Mouse (Mus musculus) frontal cortex, postnatal 25 days (tissue): ENCODE measurements around the gene Myrf.
A peak's percentile ranks its signal among the peaks of the same experiment; 100 is the strongest.

ENCODE experiments used
- DNase-seq, 2 experiments: peaks; one replicate each; pipeline ENCODE4 v3.0.0; 2022; ENCODE audit warnings: low spot score in 2 of 2

Gene Myrf

DNA sequence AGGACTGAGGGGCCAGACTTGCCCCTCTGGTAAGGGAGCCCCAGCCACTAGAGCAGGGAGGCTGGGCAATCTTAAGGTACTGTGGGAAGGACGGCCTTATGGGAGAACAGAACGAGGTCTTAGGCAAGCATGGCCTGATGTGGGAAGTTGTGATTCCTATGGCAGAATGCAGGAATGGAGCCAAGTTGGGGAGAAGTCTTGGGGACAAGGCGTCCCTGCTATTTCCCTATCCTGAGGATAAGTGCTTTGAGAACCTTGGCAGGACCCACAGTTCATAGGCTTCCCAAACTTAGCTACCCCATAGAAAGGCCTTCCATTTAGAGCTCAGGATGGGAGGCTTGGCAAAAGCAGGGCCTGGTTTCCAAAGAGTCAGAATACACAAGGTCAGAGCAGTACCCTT, 31.7 kb downstream of the Myrf start:
- DNase-seq, result no peak

DNA sequence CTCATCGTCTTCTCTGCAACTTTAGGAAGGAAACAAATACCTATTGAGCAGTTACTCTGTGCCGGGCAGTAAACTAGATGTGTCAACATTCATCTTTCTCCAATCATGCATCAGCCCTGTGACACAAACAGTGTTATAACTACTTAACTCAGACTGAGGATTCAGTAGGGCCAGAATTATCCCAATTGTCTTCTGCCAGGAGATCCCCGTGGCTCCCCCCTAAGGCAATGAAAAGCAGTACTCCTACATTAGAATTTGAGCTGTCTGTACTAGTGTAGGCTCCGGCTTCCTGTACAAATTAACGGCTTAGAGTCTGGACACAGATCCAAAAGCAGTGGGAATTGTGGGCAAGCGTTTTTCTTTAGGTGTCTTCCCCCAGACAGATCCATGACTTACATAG, 35.5 kb downstream of the Myrf start:
- DNase-seq, result no peak

DNA sequence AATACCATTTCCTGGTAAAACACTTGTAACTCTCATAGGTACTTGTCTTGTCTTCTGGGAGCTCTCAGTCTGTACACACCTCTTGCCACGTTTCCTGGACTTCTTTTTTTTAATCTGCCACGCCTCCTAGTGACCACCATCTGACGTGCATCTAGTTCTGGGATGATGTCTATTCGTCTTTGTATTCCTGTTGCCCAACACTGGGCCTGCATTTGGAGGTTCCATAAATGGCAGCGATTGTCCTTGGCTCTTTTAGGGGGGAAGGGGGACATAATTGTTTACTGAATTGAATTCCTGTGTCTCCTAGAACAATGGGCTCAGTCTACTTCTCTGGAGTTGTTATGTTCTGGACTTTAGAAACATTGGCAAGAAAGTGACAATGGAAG, 35.9 kb downstream of the Myrf start:
- DNase-seq, result no peak

DNA sequence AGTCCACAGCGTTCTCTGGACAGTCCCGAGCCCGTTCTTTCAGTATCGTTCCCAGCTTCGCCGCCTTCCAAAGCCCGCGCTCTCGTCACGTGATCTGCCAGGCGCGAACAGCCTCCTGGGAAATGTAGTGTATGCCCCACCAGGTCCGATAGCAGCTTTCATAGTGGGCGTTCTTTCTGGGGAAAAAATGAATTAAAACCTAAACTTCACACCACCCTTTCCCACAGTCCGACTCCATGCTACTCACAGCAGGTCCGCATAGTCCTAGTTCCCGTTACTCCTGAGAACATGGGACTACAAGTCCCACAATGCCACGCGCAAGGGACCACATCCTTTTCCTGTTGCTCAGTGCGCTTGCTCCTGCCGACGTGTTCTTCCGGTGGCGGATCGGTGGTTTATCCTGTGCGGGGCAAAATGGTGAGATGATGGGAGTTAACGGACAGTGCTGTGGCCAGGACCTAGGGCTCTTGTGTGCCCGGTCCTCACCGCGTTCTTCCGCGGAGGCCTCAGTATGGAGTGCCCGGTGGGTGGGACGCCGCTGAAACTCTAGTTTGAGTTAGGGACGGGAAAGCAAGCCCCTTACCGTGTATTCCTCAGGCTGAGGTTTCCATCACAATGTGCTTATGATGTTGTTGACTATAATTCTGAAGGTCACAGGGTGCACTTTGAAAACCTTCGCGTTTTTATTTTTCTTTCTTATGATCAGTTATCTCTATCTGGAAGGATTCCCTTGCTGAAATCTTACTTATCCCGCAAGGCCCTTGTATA, 36.5 kb downstream of the Myrf start, which contains the start of the genes Tmem258 and Fen1:
TSS of gene Tmem258 (plus strand) at position 167 of the 768 bp plus-strand sequence.
TSS of gene Fen1 (minus strand) at position 322 of the 768 bp plus-strand sequence.
- peak; percentile 90 to 92 for DNase-seq

DNA sequence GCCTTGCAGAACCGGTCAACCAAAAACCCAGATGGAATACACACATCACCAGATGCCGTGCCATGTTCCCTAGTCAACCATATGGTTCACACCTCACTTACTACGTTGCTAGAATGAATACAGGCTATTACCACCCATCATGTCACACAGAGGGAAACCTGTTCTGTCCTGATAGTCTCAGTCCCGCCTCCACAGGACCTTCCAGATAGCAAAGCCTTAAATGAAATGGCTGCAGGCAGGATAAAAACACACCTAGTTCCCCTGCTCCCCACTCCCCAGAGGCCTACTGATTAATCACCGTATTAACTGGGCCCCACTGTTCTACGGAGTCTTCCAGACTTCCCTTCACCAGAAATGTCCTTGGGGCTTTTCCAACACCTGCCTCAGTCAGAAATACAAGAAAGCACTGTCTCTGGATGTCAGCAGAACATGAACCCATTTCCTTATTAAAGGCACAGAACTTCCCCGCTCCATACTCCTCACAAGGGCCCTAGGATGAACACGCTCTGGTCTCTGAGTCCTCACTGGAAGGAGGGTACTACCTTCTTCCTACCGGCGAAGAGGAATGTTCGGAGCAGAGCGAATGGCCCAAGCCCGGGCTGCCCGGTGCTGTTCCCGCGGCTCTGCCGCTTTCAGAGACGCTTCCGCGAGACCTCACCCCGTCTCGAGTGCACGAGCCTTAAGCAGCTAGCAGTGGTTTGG, 37.3 kb downstream of the Myrf start:
- DNase-seq, result no peak

DNA sequence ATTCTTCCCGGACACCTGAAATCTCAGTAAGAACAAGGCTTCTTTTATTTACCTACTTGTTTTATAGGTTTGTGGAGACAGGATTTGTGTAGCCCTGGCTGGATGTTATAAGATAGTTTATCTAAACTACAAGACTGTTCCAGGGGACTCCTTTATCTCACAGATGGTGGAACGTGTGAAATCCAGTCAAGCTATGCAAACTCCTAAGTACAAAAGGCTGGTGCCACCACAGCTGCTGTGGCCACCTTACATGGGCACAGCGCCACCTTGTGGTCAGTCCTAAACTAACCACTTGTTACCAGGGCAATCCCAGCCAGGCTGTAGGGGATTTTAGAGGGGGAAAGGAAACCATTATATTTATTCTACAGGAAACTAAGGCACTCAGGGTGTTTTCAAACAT, 41.8 kb downstream of the Myrf start:
- peak; percentile 55 to 77 for DNase-seq

DNA sequence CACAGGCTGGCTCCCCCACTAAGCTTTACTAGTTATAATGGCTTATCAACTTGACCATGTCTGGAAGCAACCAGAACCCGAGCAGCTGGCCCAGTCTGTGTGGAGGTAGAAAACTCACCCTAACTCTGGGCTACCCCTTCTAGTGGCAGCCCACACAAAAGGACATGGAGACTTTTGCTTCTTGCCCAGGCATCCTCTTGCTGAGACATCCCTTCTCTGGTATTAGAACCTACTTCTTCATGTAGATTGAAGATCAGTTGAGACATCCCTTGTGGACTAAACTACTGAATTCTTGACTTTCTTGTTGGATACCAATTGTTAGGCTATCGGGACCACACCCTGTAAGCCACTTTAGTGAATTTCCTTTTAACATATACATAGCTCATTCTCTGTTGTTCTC, 42.3 kb downstream of the Myrf start:
- DNase-seq, result no peak

DNA sequence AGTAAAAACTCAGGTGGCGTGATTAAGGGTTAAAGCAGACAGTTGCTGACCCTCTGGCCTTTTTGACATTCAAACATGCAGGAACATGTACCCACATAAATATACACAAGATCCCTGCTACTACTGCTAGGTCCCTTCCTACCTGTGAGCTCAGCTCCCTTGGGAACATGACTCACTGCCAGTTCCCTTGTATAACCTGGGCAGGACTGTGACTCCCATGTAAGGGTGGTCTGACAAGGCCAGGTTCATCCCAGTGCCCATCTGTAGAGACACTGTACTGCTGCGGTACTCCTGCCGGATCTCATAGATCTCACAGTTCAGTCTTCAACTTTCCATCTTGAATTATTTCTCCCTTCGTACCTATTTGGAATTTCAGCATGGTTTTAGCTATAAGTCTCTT, 43.4 kb downstream of the Myrf start:
- DNase-seq, result no peak

DNA sequence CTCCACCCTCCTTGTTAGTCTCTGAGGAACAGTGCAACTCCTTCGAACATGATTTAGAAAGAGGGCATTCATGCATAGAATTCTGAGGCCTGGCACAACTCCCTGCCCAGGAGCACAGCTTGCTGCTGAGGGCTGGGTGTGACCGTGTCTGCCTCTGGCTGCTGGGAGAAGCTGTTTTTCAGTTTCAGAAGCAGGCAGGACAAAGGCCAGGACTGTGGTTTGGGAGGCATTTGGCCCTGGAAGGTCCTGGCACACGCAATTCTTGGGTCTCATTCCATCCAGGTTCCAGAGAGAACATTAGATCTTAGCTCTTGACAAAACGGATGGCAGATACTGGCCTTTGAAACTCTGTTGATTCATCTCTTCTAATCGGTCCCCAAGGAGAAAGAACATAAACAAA, 45.3 kb downstream of the Myrf start:
- no peak for DNase-seq

DNA sequence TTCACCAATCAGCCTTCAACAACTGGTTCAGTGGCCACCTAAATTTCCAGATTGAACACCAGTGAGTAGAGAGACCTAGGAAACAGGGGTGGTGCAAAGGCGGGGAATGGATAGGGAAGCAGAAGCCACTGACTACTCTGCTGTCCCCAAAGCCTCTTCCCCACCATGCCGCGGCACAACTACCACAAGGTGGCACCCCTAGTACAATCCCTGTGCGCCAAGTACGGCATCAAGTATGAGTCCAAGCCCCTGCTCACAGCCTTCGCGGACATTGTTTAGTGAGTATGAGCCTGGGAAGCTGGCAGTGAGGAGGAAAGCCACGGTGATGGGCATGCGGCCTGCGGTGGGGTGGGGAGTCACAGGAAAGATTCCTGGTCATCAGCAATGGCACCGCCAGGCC, 46.2 kb downstream of the Myrf start:
- no peak for DNase-seq

DNA sequence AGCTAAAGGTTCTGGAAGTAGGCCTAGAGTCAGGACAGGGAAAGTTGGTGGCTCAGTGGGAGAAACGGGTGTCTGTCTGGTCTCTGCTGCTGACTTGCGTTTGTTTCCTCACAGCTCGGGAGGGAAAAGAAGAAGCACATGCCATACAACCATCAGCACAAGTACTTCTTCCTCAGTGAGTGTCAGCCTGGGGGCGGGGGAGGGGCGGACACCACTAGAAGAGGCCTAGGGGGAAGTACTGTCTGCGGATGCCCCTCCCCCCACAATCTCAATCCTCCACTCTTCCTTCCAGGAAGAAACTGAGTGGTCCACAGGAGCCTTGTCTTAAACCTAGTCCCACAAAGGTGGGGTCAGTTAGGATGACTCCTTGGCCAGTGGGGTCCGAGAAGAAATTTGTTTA, 49.2 kb downstream of the Myrf start:
- no peak for DNase-seq

DNA sequence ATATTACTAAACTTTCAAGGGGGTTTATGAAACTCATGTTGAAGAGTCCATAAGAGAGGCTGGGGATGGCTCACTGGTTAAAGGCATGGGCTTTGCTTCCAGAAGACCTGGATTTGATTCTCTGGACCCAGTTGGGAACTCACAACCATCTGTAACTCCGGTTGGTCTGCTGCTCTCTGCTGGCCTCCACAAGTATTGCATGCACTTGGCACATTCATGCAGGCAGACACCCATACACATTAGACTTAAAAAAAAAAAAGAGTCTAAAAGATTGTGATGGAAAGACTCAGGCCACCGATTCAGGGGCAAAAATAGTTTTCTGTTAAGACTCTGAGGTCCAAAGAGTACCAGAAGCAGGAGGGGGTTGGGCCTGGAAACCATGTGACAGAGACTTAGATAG, 49.8 kb downstream of the Myrf start:
- DNase-seq, result peak; percentile 70 to 73

DNA sequence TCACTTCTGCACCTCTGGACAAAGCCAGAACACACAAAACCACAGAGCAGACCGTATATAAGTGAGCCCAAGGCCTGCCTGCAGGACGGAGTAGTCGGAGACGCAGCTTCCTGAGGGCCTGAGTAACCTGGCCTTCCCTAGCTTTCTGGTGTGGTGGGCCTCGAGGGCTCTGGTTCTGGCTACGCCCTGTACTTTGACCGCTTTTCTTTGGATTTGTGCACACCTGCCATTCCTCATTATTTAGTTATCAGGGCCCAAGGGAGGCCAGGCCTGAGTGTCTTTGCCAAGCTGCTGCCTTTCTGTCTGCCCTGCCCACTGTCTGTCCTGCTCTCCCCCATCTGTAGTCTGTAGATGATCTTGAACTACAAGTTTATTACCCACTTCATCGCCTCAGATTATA, 50.6 kb downstream of the Myrf start:
- no peak for DNase-seq

DNA sequence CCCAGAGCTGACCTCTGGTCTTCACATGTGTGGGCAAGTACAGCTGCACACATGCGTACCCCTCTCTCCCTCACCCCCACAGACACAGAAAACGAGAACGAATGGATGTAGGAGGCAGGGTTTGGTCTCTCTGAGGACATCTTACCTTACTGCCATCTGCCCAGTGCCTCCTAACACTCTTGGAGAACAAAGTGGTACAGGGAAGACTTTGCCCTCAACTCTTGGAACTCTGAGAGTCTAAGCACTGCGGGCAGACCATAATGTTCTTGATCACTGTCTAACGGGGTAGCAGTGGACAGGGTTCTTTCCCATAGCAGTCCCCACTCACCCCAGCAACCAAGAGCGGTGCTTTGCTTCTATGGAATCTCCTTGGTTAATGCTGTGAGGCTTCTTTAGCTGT, 51.5 kb downstream of the Myrf start:
- DNase-seq, result no peak

DNA sequence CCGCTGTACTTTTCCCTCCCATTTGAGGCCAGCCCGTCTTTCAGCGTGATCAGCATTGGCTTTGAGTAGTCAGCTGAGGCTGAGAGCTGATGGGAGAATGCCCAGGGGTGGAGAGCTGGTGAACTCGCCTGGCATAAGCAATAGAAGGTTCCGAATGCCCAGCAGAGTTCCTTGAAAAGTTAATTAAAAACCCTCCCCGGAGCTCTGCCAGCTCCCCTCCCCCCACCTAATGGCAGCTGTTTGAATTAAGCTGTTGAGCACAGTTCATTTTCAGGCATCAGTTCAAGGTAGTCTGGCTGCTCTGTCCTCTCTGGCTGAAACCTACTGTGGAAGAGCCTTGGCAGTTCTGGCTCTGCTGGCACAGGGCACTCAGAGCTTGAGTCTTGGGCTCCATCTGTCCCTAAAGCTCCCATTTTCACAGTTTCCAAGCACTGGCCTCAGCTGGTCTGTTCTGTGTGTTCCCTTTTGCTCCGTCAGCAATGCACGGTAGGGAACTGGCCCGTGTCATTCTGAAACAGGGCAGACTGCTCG, 52.2 kb downstream of the Myrf start:
- DNase-seq, result peak in 1 of 2 experiments; percentile 64

DNA sequence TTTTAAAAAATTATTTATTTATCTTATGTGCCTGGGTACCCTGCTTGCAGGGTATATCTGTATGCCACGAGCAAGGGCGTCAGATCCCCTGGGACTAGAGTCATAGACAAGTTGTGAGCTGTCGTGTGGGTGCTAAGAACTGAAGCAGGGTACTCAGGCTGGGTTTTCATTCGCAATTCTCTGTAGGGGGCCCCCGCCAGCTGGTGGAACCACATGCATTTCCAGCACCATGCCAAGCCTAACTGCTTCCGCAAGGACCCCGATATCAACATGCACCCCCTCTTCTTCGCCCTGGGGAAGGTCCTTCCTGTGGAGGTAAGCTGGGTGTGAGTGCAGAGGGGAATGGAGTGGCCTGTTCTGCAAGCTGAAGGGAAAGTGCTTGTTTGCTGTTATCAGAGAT, 54.0 kb downstream of the Myrf start:
- no peak for DNase-seq

DNA sequence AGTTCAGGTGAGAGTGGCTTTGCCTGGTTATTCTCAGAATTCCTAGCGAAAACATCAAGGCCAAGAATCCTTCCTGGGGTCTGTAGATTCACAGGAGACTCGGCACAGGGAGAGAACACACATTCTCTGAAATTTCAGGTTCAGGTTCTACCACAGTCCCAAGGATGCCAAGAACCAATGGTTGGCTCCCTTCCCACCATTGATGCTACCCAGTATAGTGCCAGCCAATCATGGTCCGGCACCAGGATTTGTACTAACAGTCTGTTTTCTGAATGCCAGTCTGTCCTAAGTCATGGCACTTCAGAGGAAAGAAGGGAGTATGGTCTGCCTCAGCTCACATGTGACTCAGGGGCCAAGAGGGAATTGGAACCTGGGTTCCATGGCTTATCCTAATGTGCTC, 54.7 kb downstream of the Myrf start:
- DNase-seq, result no peak

DNA sequence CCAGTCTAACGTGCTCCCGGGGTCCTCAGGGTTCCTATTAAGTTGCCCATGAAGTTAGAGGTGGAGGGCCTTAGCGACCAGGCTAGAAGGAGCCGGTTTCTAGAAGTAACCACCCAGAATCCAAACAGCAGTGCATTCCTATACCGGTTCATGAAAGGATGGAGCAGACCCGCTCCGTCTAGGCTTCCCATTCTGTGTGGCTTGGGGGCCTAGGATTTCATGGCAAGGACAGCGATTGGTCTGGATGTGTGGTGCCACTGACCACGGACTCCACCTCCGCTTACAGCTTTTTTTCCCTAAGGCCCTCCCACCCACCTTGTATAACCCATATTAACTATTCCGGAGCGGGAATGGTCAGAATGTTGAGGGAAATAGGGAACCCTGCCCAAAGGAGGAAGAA, 56.5 kb downstream of the Myrf start:
- no peak for DNase-seq

DNA sequence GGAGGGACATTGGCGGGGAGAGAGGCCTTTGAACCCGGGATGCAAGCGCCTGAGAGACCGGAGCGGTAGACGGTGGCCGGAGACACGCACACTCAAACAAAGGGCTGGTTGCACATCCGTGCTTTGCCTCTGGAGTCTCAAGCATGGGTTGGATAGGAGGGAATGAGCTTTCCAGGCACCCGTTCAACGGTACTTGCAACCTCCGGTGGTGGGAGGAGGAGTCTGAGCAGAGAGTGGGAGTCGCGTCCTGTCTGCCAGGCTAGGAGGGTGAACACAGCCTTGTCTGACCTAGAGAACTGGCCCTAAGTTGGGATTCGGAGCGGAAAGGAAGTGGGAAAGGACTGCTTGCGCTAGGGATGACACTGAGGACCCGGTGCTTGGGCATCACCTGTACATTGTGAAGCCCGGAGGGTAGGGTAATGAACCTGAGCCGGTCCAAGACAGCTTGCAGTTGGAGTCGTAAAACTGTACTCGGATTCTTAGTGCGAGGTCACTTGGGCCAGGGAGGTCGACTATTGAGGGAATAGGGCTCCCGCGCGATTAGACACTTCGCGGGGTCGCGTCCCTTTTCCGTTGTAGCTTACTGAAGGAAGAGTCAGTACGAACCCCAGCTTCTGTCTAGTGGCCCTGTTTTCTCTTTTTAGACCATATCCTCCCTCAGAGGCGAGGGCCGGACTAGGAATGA, 57.1 kb downstream of the Myrf start:
- DNase-seq, result peak; percentile 55 to 67

DNA sequence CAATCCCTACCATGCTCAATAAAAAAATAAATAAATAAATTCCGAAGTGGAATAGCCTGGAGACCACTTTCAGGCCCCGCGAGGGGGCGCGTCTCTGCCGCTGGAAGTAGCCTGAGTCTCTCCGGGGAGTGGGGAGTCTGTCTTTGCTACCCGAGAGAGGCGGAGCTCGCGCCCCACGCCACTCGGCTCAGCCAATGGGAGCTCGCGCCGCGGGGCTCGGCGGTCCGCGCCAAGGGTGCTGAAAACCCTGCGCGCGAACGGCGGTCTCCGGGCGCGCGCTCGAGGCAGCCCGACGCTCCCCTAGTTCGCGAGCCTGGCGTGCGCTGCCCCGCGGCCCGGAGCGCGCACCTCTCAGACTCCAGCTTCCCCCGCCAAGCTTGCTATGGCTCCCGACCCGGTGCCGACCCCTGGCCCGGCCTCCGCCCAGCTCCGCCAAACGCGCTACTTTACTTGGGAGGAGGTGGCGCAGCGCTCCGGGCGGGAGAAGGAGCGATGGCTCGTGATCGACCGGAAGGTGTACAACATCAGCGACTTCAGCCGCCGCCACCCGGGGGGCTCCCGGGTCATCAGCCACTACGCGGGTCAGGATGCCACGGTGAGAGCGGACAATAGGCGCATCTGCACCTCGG, 57.8 kb downstream of the Myrf start, which contains the start of gene Fads1:
TSS of gene Fads1 (plus strand) at position 219 of the 629 bp plus-strand sequence.
- DNase-seq, result peak; percentile 84 to 91

DNA sequence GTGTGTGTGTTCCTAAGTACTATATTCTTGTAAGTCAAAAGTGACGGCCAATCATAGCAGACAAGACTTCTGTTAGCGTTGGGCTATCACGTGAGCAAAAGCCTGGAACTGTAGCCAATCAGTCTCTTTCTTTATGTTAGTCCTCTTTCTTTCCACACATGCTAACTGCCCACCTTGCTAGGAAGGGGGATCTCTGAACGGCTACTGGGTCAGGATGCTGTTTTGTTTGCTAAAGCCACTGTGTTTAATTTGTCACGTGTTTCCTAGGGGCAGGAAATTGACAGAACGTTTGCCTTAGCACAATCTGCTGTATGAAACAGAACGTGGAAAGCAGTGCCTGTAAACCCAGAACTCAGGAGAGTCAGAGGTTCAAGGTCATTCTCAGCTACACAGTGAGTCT, 58.4 kb downstream of the Myrf start:
- no peak for DNase-seq

DNA sequence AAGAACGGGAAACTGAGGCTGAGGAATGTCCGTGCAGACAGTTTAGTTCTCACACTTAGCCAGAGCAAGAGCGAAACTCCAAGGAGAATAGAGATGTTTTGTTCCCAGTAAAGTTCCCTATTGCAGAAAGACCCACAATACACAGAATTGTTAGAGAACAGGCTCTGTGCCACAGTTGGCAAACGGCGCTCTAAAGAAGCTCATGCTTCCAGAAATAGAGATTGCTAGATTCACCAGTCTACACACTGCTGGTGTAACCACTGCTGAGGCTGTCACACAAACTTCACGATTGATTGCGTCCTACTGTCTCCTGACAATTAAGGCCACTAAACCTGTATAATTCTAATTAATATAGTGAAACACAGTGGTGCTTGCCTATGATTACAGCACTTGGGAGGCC, 59.3 kb downstream of the Myrf start:
- no peak for DNase-seq
